Mouse (Mus musculus): ENCODE data around the gene Slc22a1. TPM values are rescaled to one million over a fixed set of nuclear protein-coding genes. Genes with fewer than 3 reads are reported as not detected.
"Not testable (repeated sequence)": the region's sequence is repeated elsewhere in the genome, so short reads cannot be mapped to it uniquely, and the experiment has no call there.

Slc22a1 gene
- total and polyA plus RNA-seq, 3 experiments: 2.7 to 10.8 (median 7.9) TPM

- H3K4me1 ChIP-seq (ENCODE audit: control insufficient read depth, insufficient read depth, low read length): peaks cover 3% of the 10 kb centered on the region; the same call in 1 of the 2 replicates
- H3K27ac ChIP-seq: no peak overlapping the region
- no peaks in the 10 kb centered on the region; the same call in 1 of the 2 replicates for H3K36me3 ChIP-seq (ENCODE audit: control insufficient read depth, insufficient read depth, low read length)
- DNase-seq: no peak
- H3K9ac ChIP-seq (ENCODE audit: low read depth, low read length): no peak overlapping the region
- no peaks in the 10 kb centered on the region for H3K27me3 ChIP-seq (ENCODE audit: control insufficient read depth, insufficient read depth, low read length)
- no peak overlapping the region for H3K4me3 ChIP-seq
- H3K79me2 ChIP-seq (replicated peaks; ENCODE audit: control insufficient read depth, insufficient read depth, low read length): no peaks in the 10 kb centered on the region
- intact Hi-C loops (cut with DNase I): no loop called here
- TF ChIP-seq EP300 (IDR thresholded peaks at IDR 0.05; ENCODE audit: insufficient read depth, low read depth, low read length) (no peak), POLR2A (IDR thresholded peaks at IDR 0.05; ENCODE audit: insufficient read depth, low read depth, low read length) (no peak), CTCF (IDR thresholded peaks at IDR 0.05) (no peak)
- 86% methylated on average over 13 of the region's 13 CpGs for WGBS
These were observed 8.0 kb upstream of the Slc22a1 start for GRCm38 (mm10) chr17:12683582-12683981.

- Histone ChIP-seq H3K9ac (ENCODE audit: low read depth, low read length) (no peak overlapping the region), H3K27ac (no peak overlapping the region), H3K4me1 (ENCODE audit: control insufficient read depth, insufficient read depth, low read length) (no peaks in the 10 kb centered on the region), H3K4me3 (no peak overlapping the region), H3K27me3 (ENCODE audit: control insufficient read depth, insufficient read depth, low read length) (no peaks in the 10 kb centered on the region), H3K36me3 (ENCODE audit: control insufficient read depth, insufficient read depth, low read length) (no peaks in the 10 kb centered on the region), H3K79me2 (replicated peaks; ENCODE audit: control insufficient read depth, insufficient read depth, low read length) (no peaks in the 10 kb centered on the region)
- intact Hi-C loops (cut with DNase I): no loop called here
- TF ChIP-seq CTCF (IDR thresholded peaks at IDR 0.05) (no peak), EP300 (IDR thresholded peaks at IDR 0.05; ENCODE audit: insufficient read depth, low read depth, low read length) (no peak), POLR2A (IDR thresholded peaks at IDR 0.05; ENCODE audit: insufficient read depth, low read depth, low read length) (no peak)
- DNase-seq: no peak
These were observed 2.6 kb upstream of the Slc22a1 start for GRCm38 (mm10) chr17:12678261-12678660.

GRCm38 (mm10) chr17:12677139-12677538 is 1.5 kb upstream of the Slc22a1 start:
- Histone ChIP-seq H3K27me3 (ENCODE audit: control insufficient read depth, insufficient read depth, low read length) (no peaks in the 10 kb centered on the region), H3K36me3 (ENCODE audit: control insufficient read depth, insufficient read depth, low read length) (no peaks in the 10 kb centered on the region), H3K79me2 (replicated peaks; ENCODE audit: control insufficient read depth, insufficient read depth, low read length) (no peaks in the 10 kb centered on the region), H3K4me1 (ENCODE audit: control insufficient read depth, insufficient read depth, low read length) (no peaks in the 10 kb centered on the region), H3K27ac (no peak overlapping the region), H3K9ac (ENCODE audit: low read depth, low read length) (no peak overlapping the region), H3K4me3 (no peak overlapping the region)
- no peak for TF ChIP-seq POLR2A (IDR thresholded peaks at IDR 0.05; ENCODE audit: insufficient read depth, low read depth, low read length)
- TF ChIP-seq EP300 (IDR thresholded peaks at IDR 0.05; ENCODE audit: insufficient read depth, low read depth, low read length): no peak
- no peak for TF ChIP-seq CTCF (IDR thresholded peaks at IDR 0.05)
- no peak for DNase-seq
- intact Hi-C loops (cut with DNase I): no loop called here

GRCm38 (mm10) chr17:12674980-12675379 is 649 bp downstream of the Slc22a1 start:
- H3K79me2 ChIP-seq (replicated peaks; ENCODE audit: control insufficient read depth, insufficient read depth, low read length); H3K27ac ChIP-seq; H3K9ac ChIP-seq (ENCODE audit: low read depth, low read length); DNase-seq; intact Hi-C loops (cut with DNase I); H3K27me3 ChIP-seq (ENCODE audit: control insufficient read depth, insufficient read depth, low read length); H3K4me1 ChIP-seq (ENCODE audit: control insufficient read depth, insufficient read depth, low read length); H3K36me3 ChIP-seq (ENCODE audit: control insufficient read depth, insufficient read depth, low read length); H3K4me3 ChIP-seq: not testable (repeated sequence)
- 75% methylated on average over 7 of the region's 7 CpGs for WGBS

GRCm38 (mm10) chr17:12673871-12674270 is 1.8 kb downstream of the Slc22a1 start:
- Histone ChIP-seq H3K4me3 (no peak overlapping the region), H3K4me1 (ENCODE audit: control insufficient read depth, insufficient read depth, low read length) (no peaks in the 10 kb centered on the region; the same call in 1 of the 2 replicates), H3K9ac (ENCODE audit: low read depth, low read length) (no peak overlapping the region), H3K79me2 (replicated peaks; ENCODE audit: control insufficient read depth, insufficient read depth, low read length) (no peaks in the 10 kb centered on the region), H3K27me3 (ENCODE audit: control insufficient read depth, insufficient read depth, low read length) (no peaks in the 10 kb centered on the region), H3K36me3 (ENCODE audit: control insufficient read depth, insufficient read depth, low read length) (no peaks in the 10 kb centered on the region), H3K27ac (no peak overlapping the region)
- TF ChIP-seq EP300 (IDR thresholded peaks at IDR 0.05; ENCODE audit: insufficient read depth, low read depth, low read length) (no peak), POLR2A (IDR thresholded peaks at IDR 0.05; ENCODE audit: insufficient read depth, low read depth, low read length) (no peak), CTCF (IDR thresholded peaks at IDR 0.05) (no peak)
- intact Hi-C loops (cut with DNase I): no loop called here
- no peak for DNase-seq
- WGBS: 68% methylated on average over 3 of the region's 3 CpGs

GRCm38 (mm10) chr17:12672285-12672790 is 3.3 kb downstream of the Slc22a1 start:
- no peaks in the 10 kb centered on the region for H3K36me3 ChIP-seq (ENCODE audit: control insufficient read depth, insufficient read depth, low read length)
- intact Hi-C loops (cut with DNase I): no loop called here
- H3K9ac ChIP-seq (ENCODE audit: low read depth, low read length): no peak overlapping the region
- H3K27me3 ChIP-seq (ENCODE audit: control insufficient read depth, insufficient read depth, low read length): no peaks in the 10 kb centered on the region
- no peak overlapping the region for H3K4me3 ChIP-seq
- H3K79me2 ChIP-seq (replicated peaks; ENCODE audit: control insufficient read depth, insufficient read depth, low read length): no peaks in the 10 kb centered on the region
- no peak overlapping the region for H3K27ac ChIP-seq
- no peak for TF ChIP-seq POLR2A (IDR thresholded peaks at IDR 0.05; ENCODE audit: insufficient read depth, low read depth, low read length)
- 82% methylated on average over 7 of the region's 7 CpGs for WGBS
- H3K4me1 ChIP-seq (ENCODE audit: control insufficient read depth, insufficient read depth, low read length): no peaks in the 10 kb centered on the region; the same call in 1 of the 2 replicates
- no peak for DNase-seq
